Mouse (Mus musculus) spleen, postnatal 36 days (tissue): ENCODE measurements around the gene Cd160.
A peak's percentile ranks its signal among the peaks of the same experiment; 100 is the strongest.

Source experiments
- DNase-seq, 2 experiments: peaks; one replicate each; pipeline ENCODE4 v3.0.0; 2022; ENCODE audit warnings: low spot score in 2 of 2, mixed read lengths in 1 of 2

Cd160 gene

GRCm38 (mm10) chr3:96829856-96830255 lies 705 bp upstream of the Cd160 start:
- no peak for DNase-seq

GRCm38 (mm10) chr3:96828308-96828864 lies 765 bp downstream of the Cd160 start:
- no peak for DNase-seq

- DNase-seq, result no peak
Measured at GRCm38 (mm10) chr3:96825261-96825660, 3.9 kb downstream of the Cd160 start.

- DNase-seq, result no peak
Measured at GRCm38 (mm10) chr3:96824614-96825013, 4.5 kb downstream of the Cd160 start.

GRCm38 (mm10) chr3:96823701-96824100 lies 5.5 kb downstream of the Cd160 start:
- no peak for DNase-seq

GRCm38 (mm10) chr3:96821581-96821980 lies 7.6 kb downstream of the Cd160 start:
- DNase-seq, result no peak

GRCm38 (mm10) chr3:96820116-96820915 lies 8.8 kb downstream of the Cd160 start:
- no peak for DNase-seq

GRCm38 (mm10) chr3:96814342-96814741 lies 14.8 kb downstream of the Cd160 start:
- peak; percentile 17 to 29 for DNase-seq

- DNase-seq, result no peak
Measured at GRCm38 (mm10) chr3:96813591-96814244, 15.4 kb downstream of the Cd160 start.

GRCm38 (mm10) chr3:96813106-96813505 lies 16.0 kb downstream of the Cd160 start:
- DNase-seq, result peak; percentile 16 to 31

- peak; percentile 61 to 65 for DNase-seq
Measured at GRCm38 (mm10) chr3:96812395-96813091, 16.6 kb downstream of the Cd160 start.

- DNase-seq, result no peak
Measured at GRCm38 (mm10) chr3:96811232-96811631, 17.9 kb downstream of the Cd160 start.

GRCm38 (mm10) chr3:96808651-96809050 lies 20.5 kb downstream of the Cd160 start:
- DNase-seq, result no peak

GRCm38 (mm10) chr3:96808136-96808535 lies 21.0 kb downstream of the Cd160 start:
- no peak for DNase-seq

- DNase-seq, result no peak
Measured at GRCm38 (mm10) chr3:96802214-96802613, 26.9 kb downstream of the Cd160 start.

GRCm38 (mm10) chr3:96800254-96800653 lies 28.9 kb downstream of the Cd160 start:
- DNase-seq, result no peak

- DNase-seq, result no peak
Measured at GRCm38 (mm10) chr3:96788506-96788905, 40.6 kb downstream of the Cd160 start.

GRCm38 (mm10) chr3:96787784-96788183 lies 41.4 kb downstream of the Cd160 start:
- DNase-seq, result no peak

GRCm38 (mm10) chr3:96782236-96782635 lies 46.9 kb downstream of the Cd160 start:
- no peak for DNase-seq

- no peak for DNase-seq
Measured at GRCm38 (mm10) chr3:96777120-96777519, 52.0 kb downstream of the Cd160 start.

- DNase-seq, result no peak
Measured at GRCm38 (mm10) chr3:96772949-96773348, 56.2 kb downstream of the Cd160 start.

GRCm38 (mm10) chr3:96769971-96770370 lies 59.2 kb downstream of the Cd160 start:
- DNase-seq, result no peak
